Mouse (Mus musculus) left cerebral cortex, adult 9 months (tissue): ENCODE measurements around the gene Fv1.

Experiments
- DNase-seq, 2 experiments: peaks; one replicate each; pipeline ENCODE4 v3.0.0; 2022; ENCODE audit warnings: low spot score in 2 of 2

Gene Fv1

DNA sequence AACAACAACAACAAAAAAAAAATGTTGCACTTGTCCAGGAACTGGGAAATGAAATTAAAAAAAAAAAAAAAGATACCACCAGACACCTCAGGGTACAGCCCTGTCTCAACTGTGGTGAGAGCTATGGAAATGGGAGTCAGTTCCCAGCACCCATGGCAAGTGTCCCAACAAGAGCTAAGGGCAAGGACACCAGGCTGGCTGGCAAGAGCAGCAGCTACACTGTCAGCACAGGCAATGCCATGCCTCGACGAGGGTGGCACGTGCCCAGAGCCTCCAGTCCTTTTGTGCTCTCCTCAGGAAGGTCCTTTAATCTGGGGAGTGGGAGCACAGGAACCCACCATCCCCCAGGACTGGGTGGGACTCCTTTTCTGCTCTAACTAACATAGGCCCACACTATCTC lies 15.4 kb downstream of the Fv1 start:
- no peak for DNase-seq

DNA sequence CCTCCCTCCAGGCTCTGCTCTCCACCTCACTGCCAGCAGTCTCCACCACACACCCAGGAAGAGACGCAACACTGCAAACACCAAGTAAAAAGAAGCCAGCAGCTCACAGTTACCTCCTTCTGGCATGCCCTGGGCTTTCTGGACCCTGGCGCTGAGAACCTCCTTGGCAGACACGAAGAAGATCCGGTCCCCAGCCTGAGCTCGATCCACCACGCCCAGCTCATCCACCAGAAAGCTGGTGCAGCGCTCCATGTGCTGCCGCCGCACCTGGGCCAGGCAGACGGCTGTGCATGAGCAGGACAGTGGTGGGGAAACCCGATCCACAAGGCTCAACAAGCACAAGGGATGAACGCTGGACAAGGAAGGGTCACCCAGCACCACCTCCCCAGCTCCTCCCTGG lies 17.4 kb downstream of the Fv1 start:
- no peak for DNase-seq

- no peak for DNase-seq
Measured at GRCm38 (mm10) chr4:147887277-147887676, 18.5 kb downstream of the Fv1 start.

GRCm38 (mm10) chr4:147888237-147888636 lies 19.5 kb downstream of the Fv1 start:
- DNase-seq: no peak

- DNase-seq: no peak
Measured at GRCm38 (mm10) chr4:147890341-147890740, 21.6 kb downstream of the Fv1 start.

- DNase-seq: no peak
Measured at GRCm38 (mm10) chr4:147895815-147896330, 27.1 kb downstream of the Fv1 start.

DNA sequence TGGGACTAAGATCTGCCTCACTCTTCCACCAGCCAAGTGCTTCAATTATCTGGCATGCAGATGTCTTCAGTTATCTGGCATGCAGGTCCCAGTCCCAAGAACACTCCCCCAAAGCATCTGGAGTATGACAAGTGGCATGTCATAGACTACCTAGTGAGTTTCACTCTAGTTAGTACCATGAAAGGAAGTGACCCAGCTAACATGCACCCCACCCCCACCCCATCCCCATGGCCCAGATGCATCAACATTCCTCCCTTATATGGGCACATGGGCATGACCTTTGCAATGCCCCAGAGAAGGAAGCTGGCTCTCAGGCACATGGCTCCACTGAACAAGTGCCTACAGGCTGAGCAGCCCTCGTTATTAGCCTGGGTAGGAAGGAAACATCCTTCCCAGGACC lies 27.6 kb downstream of the Fv1 start:
- DNase-seq: no peak

- no peak for DNase-seq
Measured at GRCm38 (mm10) chr4:147897348-147897747, 28.6 kb downstream of the Fv1 start.

- DNase-seq: no peak
Measured at GRCm38 (mm10) chr4:147900452-147900851, 31.7 kb downstream of the Fv1 start.

- DNase-seq: no peak
Measured at GRCm38 (mm10) chr4:147902906-147903500, 34.2 kb downstream of the Fv1 start.

DNA sequence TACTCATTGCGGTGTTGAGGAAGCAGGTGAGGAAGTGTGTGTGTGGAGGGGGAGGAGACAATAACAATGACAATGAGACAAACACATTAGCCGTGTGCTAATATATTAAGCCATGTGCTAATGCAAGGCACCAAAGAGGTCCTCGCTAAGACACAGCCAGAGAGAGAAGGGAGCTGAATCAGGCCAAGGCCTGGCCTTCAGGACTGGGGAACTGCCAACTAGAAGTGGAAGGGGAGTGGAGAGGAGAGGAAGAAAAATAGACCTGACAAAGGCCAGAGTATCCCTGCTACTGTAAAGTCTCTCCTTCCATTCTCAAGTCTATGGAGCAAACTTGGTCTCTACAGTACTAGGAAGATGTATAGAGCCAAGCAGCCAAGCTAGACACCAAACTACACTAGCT lies 34.8 kb downstream of the Fv1 start:
- DNase-seq: no peak

GRCm38 (mm10) chr4:147904313-147905089 lies 35.7 kb downstream of the Fv1 start, which contains the start of gene Mfn2:
Mfn2 (minus strand) TSS chr4:147904704.
- peak; percentile 81 to 92 for DNase-seq

GRCm38 (mm10) chr4:147905090-147905659 lies 36.4 kb downstream of the Fv1 start:
- no peak for DNase-seq

GRCm38 (mm10) chr4:147906230-147906629 lies 37.5 kb downstream of the Fv1 start:
- DNase-seq: no peak

- no peak for DNase-seq
Measured at GRCm38 (mm10) chr4:147909486-147909885, 40.7 kb downstream of the Fv1 start.

GRCm38 (mm10) chr4:147918459-147919121 lies 49.8 kb downstream of the Fv1 start:
- peak in 1 of 2 experiments; percentile 51 for DNase-seq
